Mouse (Mus musculus) heart, postnatal 25 days (tissue): ENCODE results near the gene 1810043G02Rik. TPM values are rescaled to one million over a fixed set of nuclear protein-coding genes. Genes with fewer than 3 reads are reported as not detected.

Experiments
- total RNA-seq, 2 experiments: library from RNA; stranded (reverse); gene quantifications; 2 replicates each; pipeline ENCODE4 v1.2.3; 2021

Gene 1810043G02Rik
- total RNA-seq, 2 experiments from 2014 or later, result 9.7 to 11.1 TPM

Other genes with a start within 250 kb of the 1810043G02Rik start
- not detected for gene Gm18596, start 235.9 kb upstream of the 1810043G02Rik start, total RNA-seq
- gene Gm9736, start 227.2 kb upstream of the 1810043G02Rik start, total RNA-seq, result not detected
- gene Gm3233, start 218.8 kb upstream of the 1810043G02Rik start, total RNA-seq, result not detected
- gene Gm3238, start 207.2 kb upstream of the 1810043G02Rik start, total RNA-seq, result not detected
- gene Gm7138, start 201.6 kb upstream of the 1810043G02Rik start, total RNA-seq, result not detected
- gene Gm3250, start 196.0 kb upstream of the 1810043G02Rik start, total RNA-seq, result not detected
- gene Gm7137, start 190.3 kb upstream of the 1810043G02Rik start, total RNA-seq, result not detected
- gene Gm9639, start 183.4 kb upstream of the 1810043G02Rik start, total RNA-seq, result not detected
- not detected for gene Gm19668, start 179.4 kb upstream of the 1810043G02Rik start, total RNA-seq
- not detected for gene Gm9507, start 166.7 kb upstream of the 1810043G02Rik start, total RNA-seq
- not detected for gene Gm2696, start 163.8 kb upstream of the 1810043G02Rik start, total RNA-seq
- not detected for gene Krtap10-4, start 151.4 kb upstream of the 1810043G02Rik start, total RNA-seq
- gene Krtap10-10, start 142.6 kb upstream of the 1810043G02Rik start, total RNA-seq, result not detected
- gene Gm36176, start 131.7 kb upstream of the 1810043G02Rik start, total RNA-seq, result not detected
- gene Gm10318, start 125.7 kb upstream of the 1810043G02Rik start, total RNA-seq, result not detected
- not detected for gene Gm3285, start 116.5 kb upstream of the 1810043G02Rik start, total RNA-seq
- gene Lrrc3, start 76.0 kb upstream of the 1810043G02Rik start, total RNA-seq, result under 1 TPM; 0.65 to 0.73 TPM
- under 1 TPM; 0.55 to 0.56 TPM for gene Trpm2, start 8.0 kb upstream of the 1810043G02Rik start, total RNA-seq
- 100 to 1,000 TPM; 106 to 115 TPM for gene Pfkl, start 31.6 kb downstream of the 1810043G02Rik start, total RNA-seq
- gene Dnmt3l, start 63.4 kb downstream of the 1810043G02Rik start, total RNA-seq, result under 1 TPM in 1 of 2 experiments, not detected in 1; 0.22 TPM
- not detected for gene Aire, start 65.1 kb downstream of the 1810043G02Rik start, total RNA-seq
- gene Icosl, start 90.8 kb downstream of the 1810043G02Rik start, total RNA-seq, result 1 to 10 TPM; 4.2 to 7.2 TPM
- gene D10Jhu81e, start 191.3 kb downstream of the 1810043G02Rik start, total RNA-seq, result 100 to 1,000 TPM; 500 to 510 TPM
- 1 to 10 TPM; 8.4 to 9.3 TPM for gene Pwp2, start 206.6 kb downstream of the 1810043G02Rik start, total RNA-seq